Mouse (Mus musculus): Measurements from ENCODE around the gene Rarb.

DNA sequence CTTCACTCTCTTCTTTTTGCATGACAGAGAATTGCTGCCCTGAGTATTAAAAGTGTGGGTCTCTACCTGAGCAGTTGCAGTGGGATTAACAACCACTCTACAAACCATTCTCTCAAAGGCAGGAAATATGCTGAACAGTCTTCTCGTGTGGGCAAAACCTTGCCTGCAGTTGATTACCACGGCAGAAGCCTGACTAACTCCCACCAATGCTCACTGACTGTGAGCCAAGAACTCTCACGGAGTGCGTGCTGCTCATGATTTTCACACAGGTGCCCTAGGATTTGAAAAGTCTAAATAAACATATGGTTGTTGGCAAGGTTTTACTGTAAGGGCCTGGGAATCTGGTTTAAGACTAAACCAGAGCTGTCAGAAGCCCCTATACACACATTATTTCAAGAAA is 309.1 kb downstream of the Rarb start:
- TF ChIP-seq MYOD1 (IDR thresholded peaks at IDR 0.05; ENCODE audit: control insufficient read depth in 1 of 3, insufficient read length in 2 of 3, low read depth in 2 of 3): no peak
- TF ChIP-seq POLR2A (IDR thresholded peaks at IDR 0.05; ENCODE audit: insufficient read length, low read depth): no peak
